Comparison of ENCODE assay signal across 10 mouse cellular contexts in genomic region chr12:104637046-104638032, GRCm38 (mm10).
DNase-seq lines count a peak whose midpoint lies in the region; ATAC-seq and TF ChIP-seq lines count a peak whose summit lies in the region.
"Had no signal": no experiment of that assay in that cellular context is flagged by ENCODE, and none has a peak within 500 bp of the region (broad histone marks: within the 10 kb centered on the region; RNA-seq: fewer than 3 reads in every experiment).

No protein-coding gene starts in this region.

- H3K36me3 ChIP-seq in intestine, embryonic 15.5 days = no peaks in the 10 kb centered on the region
- no peaks in the 10 kb centered on the region for H3K36me3 ChIP-seq in intestine, postnatal 0 days (ENCODE audit: control insufficient read depth, insufficient read depth)
- H3K36me3 ChIP-seq in embryonic facial prominence, embryonic 10.5 days (replicated peaks) = no peaks in the 10 kb centered on the region
- H3K36me3 ChIP-seq in hindbrain, embryonic 12.5 days = no peaks in the 10 kb centered on the region
- no peaks in the 10 kb centered on the region for H3K36me3 ChIP-seq in midbrain, postnatal 0 days (ENCODE audit: insufficient read depth, low read length)

- peak; percentile 71 for DNase-seq in embryonic facial prominence, embryonic 10.5 days (ENCODE audit: low spot score)
- DNase-seq in midbrain, postnatal 0 days (ENCODE audit: low spot score) = peak; percentile 27
- DNase-seq in gastrocnemius, postnatal 4 days (ENCODE audit: low spot score in 2 of 2) = no peak
- no peak for DNase-seq in spleen, postnatal 4 days (ENCODE audit: low spot score in 2 of 2)
- DNase-seq: adrenal gland, postnatal 25 days had no signal

- H3K27ac ChIP-seq in intestine, embryonic 15.5 days = no peak overlapping the region
- H3K27ac ChIP-seq in intestine, postnatal 0 days (ENCODE audit: low read depth, low read length) = no peak overlapping the region
- H3K27ac ChIP-seq in embryonic facial prominence, embryonic 10.5 days (replicated peaks) = peak overlapping the region; percentile 61
- 0 out of 2 replicates have a peak overlapping the region, but pooled peaks have one; percentile 8 for H3K27ac ChIP-seq in hindbrain, embryonic 12.5 days
- H3K27ac ChIP-seq in midbrain, postnatal 0 days (ENCODE audit: low read depth, low read length) = no peak overlapping the region
- H3K27ac ChIP-seq: liver, embryonic 14.5 days had no signal

- no peak overlapping the region for H3K9ac ChIP-seq in intestine, embryonic 15.5 days
- no peak overlapping the region for H3K9ac ChIP-seq in intestine, postnatal 0 days (ENCODE audit: low read depth, low read length)
- H3K9ac ChIP-seq in hindbrain, embryonic 12.5 days = no peak overlapping the region
- no peak overlapping the region for H3K9ac ChIP-seq in midbrain, postnatal 0 days (replicated peaks; ENCODE audit: low read length, poor library complexity, severe bottlenecking)
- H3K9ac ChIP-seq: liver, embryonic 14.5 days had no signal

- 0 out of 2 replicates have a peak, but pooled peaks cover 8% of the 10 kb centered on the region for H3K4me1 ChIP-seq in intestine, embryonic 15.5 days (replicated peaks)
- no peaks in the 10 kb centered on the region for H3K4me1 ChIP-seq in intestine, postnatal 0 days (replicated peaks; ENCODE audit: control insufficient read depth, insufficient read depth, low read length)
- peaks cover 54% of the 10 kb centered on the region for H3K4me1 ChIP-seq in embryonic facial prominence, embryonic 10.5 days
- H3K4me1 ChIP-seq in hindbrain, embryonic 12.5 days = peaks cover 16% of the 10 kb centered on the region
- no peaks in the 10 kb centered on the region for H3K4me1 ChIP-seq in midbrain, postnatal 0 days (ENCODE audit: insufficient read depth, low read length)

- TF ChIP-seq CTCF in intestine, postnatal 0 days (IDR thresholded peaks at IDR 0.05; ENCODE audit: low read depth) = no peak
- no peak for TF ChIP-seq CTCF in midbrain, postnatal 0 days (IDR thresholded peaks at IDR 0.05)

- no peak for ATAC-seq in intestine, embryonic 15.5 days
- ATAC-seq in intestine, postnatal 0 days = no peak
- peak; percentile 82 for ATAC-seq in hindbrain, embryonic 12.5 days (ENCODE audit: low FRiP score)
- peak; percentile 66; the same call in 1 of the 2 replicates for ATAC-seq in midbrain, postnatal 0 days (ENCODE audit: low FRiP score)
- ATAC-seq in cerebellum, adult (ENCODE audit: insufficient number of reproducible peaks, low FRiP score, low TSS enrichment) = no peak

- peak overlapping the region; percentile 22; the same call in 1 of the 2 replicates for H3K4me2 ChIP-seq in intestine, embryonic 15.5 days (replicated peaks)
- no peak overlapping the region for H3K4me2 ChIP-seq in intestine, postnatal 0 days (replicated peaks; ENCODE audit: low read depth)
- peak overlapping the region; percentile 38 for H3K4me2 ChIP-seq in hindbrain, embryonic 12.5 days (replicated peaks)
- H3K4me2 ChIP-seq in midbrain, postnatal 0 days (ENCODE audit: low read depth, low read length, poor library complexity, severe bottlenecking) = peak overlapping the region; percentile 29

- no peak overlapping the region for H3K4me3 ChIP-seq in intestine, embryonic 15.5 days (replicated peaks)
- no peak overlapping the region for H3K4me3 ChIP-seq in intestine, postnatal 0 days (ENCODE audit: low read depth, low read length)
- H3K4me3 ChIP-seq in embryonic facial prominence, embryonic 10.5 days = peak overlapping the region; percentile 23
- no peak overlapping the region for H3K4me3 ChIP-seq in hindbrain, embryonic 12.5 days
- H3K4me3 ChIP-seq in midbrain, postnatal 0 days (ENCODE audit: low read depth, low read length) = no peak overlapping the region

- WGBS in intestine, embryonic 15.5 days = 10% methylated on average over 33 of the region's 33 CpGs
- WGBS in intestine, postnatal 0 days = 9% methylated on average over 33 of the region's 33 CpGs
- 13% methylated on average over 33 of the region's 33 CpGs for WGBS in embryonic facial prominence, embryonic 10.5 days
- 10% methylated on average over 33 of the region's 33 CpGs for WGBS in hindbrain, embryonic 12.5 days
- 17% methylated on average over 33 of the region's 33 CpGs for WGBS in midbrain, postnatal 0 days

- no peaks in the 10 kb centered on the region for H3K9me3 ChIP-seq in intestine, embryonic 15.5 days
- no peaks in the 10 kb centered on the region for H3K9me3 ChIP-seq in intestine, postnatal 0 days (ENCODE audit: control insufficient read depth)
- no peaks in the 10 kb centered on the region for H3K9me3 ChIP-seq in embryonic facial prominence, embryonic 10.5 days
- no peaks in the 10 kb centered on the region for H3K9me3 ChIP-seq in hindbrain, embryonic 12.5 days (replicated peaks)
- H3K9me3 ChIP-seq in midbrain, postnatal 0 days (ENCODE audit: low read length) = no peaks in the 10 kb centered on the region

- H3K27me3 ChIP-seq in intestine, embryonic 15.5 days (replicated peaks) = peaks cover 13% of the 10 kb centered on the region
- H3K27me3 ChIP-seq in intestine, postnatal 0 days (replicated peaks; ENCODE audit: control insufficient read depth, insufficient read depth, low read length) = peaks cover 19% of the 10 kb centered on the region; the same call in 1 of the 2 replicates
- peaks cover 36% of the 10 kb centered on the region for H3K27me3 ChIP-seq in embryonic facial prominence, embryonic 10.5 days (replicated peaks; ENCODE audit: low read depth, poor library complexity, severe bottlenecking)
- peaks cover 15% of the 10 kb centered on the region for H3K27me3 ChIP-seq in hindbrain, embryonic 12.5 days
- H3K27me3 ChIP-seq in midbrain, postnatal 0 days (ENCODE audit: insufficient read depth, low read length) = 0 out of 2 replicates have a peak, but pooled peaks cover 4% of the 10 kb centered on the region

Comparison
In these comparisons a context has a peak if more than half of its experiments do, and no peak if none do; other contexts are left out.
1. ATAC-seq: peak in hindbrain, embryonic 12.5 days (single experiment) and midbrain, postnatal 0 days (single experiment); none in intestine, embryonic 15.5 days (single experiment), intestine, postnatal 0 days (single experiment) and cerebellum, adult (single experiment).
2. H3K27ac ChIP-seq: peak in embryonic facial prominence, embryonic 10.5 days (single experiment) and hindbrain, embryonic 12.5 days (single experiment); none in intestine, embryonic 15.5 days (single experiment), intestine, postnatal 0 days (single experiment) and midbrain, postnatal 0 days (single experiment).
3. DNase-seq: peak in embryonic facial prominence, embryonic 10.5 days (single experiment) and midbrain, postnatal 0 days (single experiment); none in gastrocnemius, postnatal 4 days (0 of 2) and spleen, postnatal 4 days (0 of 2).